Mouse (Mus musculus): Measurements from ENCODE around the gene Gsx2. TPM values are rescaled to one million over a fixed set of nuclear protein-coding genes. Genes with fewer than 3 reads are reported as not detected.
A peak's percentile ranks its signal among the peaks of the same experiment; 100 is the strongest.

Gene Gsx2
- polyA plus RNA-seq, 1 experiment from 2014 or later = 1.1 TPM

GRCm38 (mm10) chr5:75083591-75084392 is 8.4 kb downstream of the Gsx2 start:
- H3K4me3 ChIP-seq (ENCODE audit: low read depth, low read length) = no peak overlapping the region
- no peak overlapping the region for H3K4me2 ChIP-seq
- no peaks in the 10 kb centered on the region for H3K9me3 ChIP-seq (ENCODE audit: control insufficient read depth, low read length)
- peaks cover 14% of the 10 kb centered on the region for H3K4me1 ChIP-seq (ENCODE audit: control insufficient read depth, insufficient read depth, low read length)
- no peaks in the 10 kb centered on the region for H3K36me3 ChIP-seq (ENCODE audit: control insufficient read depth, insufficient read depth, low read length)
- ATAC-seq (ENCODE audit: low FRiP score) = no peak
- peak; percentile 93 for DNase-seq (ENCODE audit: low spot score, missing footprints)
- H3K9ac ChIP-seq (ENCODE audit: low read length) = no peak overlapping the region
- no peak overlapping the region for H3K27ac ChIP-seq (ENCODE audit: low read depth, low read length)
- WGBS = under 1% methylated on average over 27 of the region's 27 CpGs
- peaks cover 96% of the 10 kb centered on the region for H3K27me3 ChIP-seq (ENCODE audit: control insufficient read depth, insufficient read depth, low read length)

- WGBS = under 1% methylated on average over 8 of the region's 8 CpGs
- Histone ChIP-seq H3K4me2 (no peak overlapping the region), H3K36me3 (ENCODE audit: control insufficient read depth, insufficient read depth, low read length) (no peaks in the 10 kb centered on the region), H3K27me3 (ENCODE audit: control insufficient read depth, insufficient read depth, low read length) (peaks cover 94% of the 10 kb centered on the region), H3K4me3 (ENCODE audit: low read depth, low read length) (no peak overlapping the region), H3K4me1 (ENCODE audit: control insufficient read depth, insufficient read depth, low read length) (peaks cover 14% of the 10 kb centered on the region), H3K9me3 (ENCODE audit: control insufficient read depth, low read length) (no peaks in the 10 kb centered on the region), H3K9ac (ENCODE audit: low read length) (no peak overlapping the region), H3K27ac (ENCODE audit: low read depth, low read length) (no peak overlapping the region)
- ATAC-seq (ENCODE audit: low FRiP score) (no peak), DNase-seq (ENCODE audit: low spot score, missing footprints) (peak; percentile 86)
Measured at GRCm38 (mm10) chr5:75084393-75084870, 9.0 kb downstream of the Gsx2 start.

- H3K9me3 ChIP-seq (ENCODE audit: control insufficient read depth, low read length) = no peaks in the 10 kb centered on the region
- H3K36me3 ChIP-seq (ENCODE audit: control insufficient read depth, insufficient read depth, low read length) = no peaks in the 10 kb centered on the region
- H3K4me1 ChIP-seq (ENCODE audit: control insufficient read depth, insufficient read depth, low read length) = peaks cover 14% of the 10 kb centered on the region
- H3K27me3 ChIP-seq (ENCODE audit: control insufficient read depth, insufficient read depth, low read length) = peaks cover 88% of the 10 kb centered on the region
- DNase-seq (ENCODE audit: low spot score, missing footprints) (peak; percentile 92), ATAC-seq (ENCODE audit: low FRiP score) (peak; percentile 66; the same call in 1 of the 2 replicates)
- under 1% methylated on average over 25 of the region's 25 CpGs for WGBS
- peak overlapping the region; percentile 20 for H3K4me2 ChIP-seq
- no peak overlapping the region for H3K27ac ChIP-seq (ENCODE audit: low read depth, low read length)
- H3K4me3 ChIP-seq (ENCODE audit: low read depth, low read length) = 0 out of 2 replicates have a peak overlapping the region, but pooled peaks have one; percentile 3
- no peak overlapping the region for H3K9ac ChIP-seq (ENCODE audit: low read length)
Measured at GRCm38 (mm10) chr5:75084871-75085520, 9.6 kb downstream of the Gsx2 start.

GRCm38 (mm10) chr5:75085521-75085875 is 10.1 kb downstream of the Gsx2 start:
- peak; percentile 76 for ATAC-seq (ENCODE audit: low FRiP score)

GRCm38 (mm10) chr5:75085906-75086305 is 10.5 kb downstream of the Gsx2 start:
- DNase-seq (ENCODE audit: low spot score, missing footprints) = peak; percentile 69
- H3K27ac ChIP-seq (ENCODE audit: low read depth, low read length) = no peak overlapping the region

More at GRCm38 (mm10) chr5:75085521-75085875, 10.1 kb downstream of the Gsx2 start:
- Histone ChIP-seq H3K27me3 (ENCODE audit: control insufficient read depth, insufficient read depth, low read length) (peaks cover 83% of the 10 kb centered on the region), H3K4me2 (no peak overlapping the region), H3K27ac (ENCODE audit: low read depth, low read length) (no peak overlapping the region), H3K9ac (ENCODE audit: low read length) (no peak overlapping the region), H3K4me1 (ENCODE audit: control insufficient read depth, insufficient read depth, low read length) (peaks cover 14% of the 10 kb centered on the region), H3K9me3 (ENCODE audit: control insufficient read depth, low read length) (no peaks in the 10 kb centered on the region), H3K4me3 (ENCODE audit: low read depth, low read length) (no peak overlapping the region), H3K36me3 (ENCODE audit: control insufficient read depth, insufficient read depth, low read length) (no peaks in the 10 kb centered on the region)
- 1% methylated on average over 17 of the region's 17 CpGs for WGBS
- peak; percentile 86 for DNase-seq (ENCODE audit: low spot score, missing footprints)

GRCm38 (mm10) chr5:75106511-75106910 is 31.1 kb downstream of the Gsx2 start:
- H3K36me3 ChIP-seq (ENCODE audit: control insufficient read depth, insufficient read depth, low read length) = no peaks in the 10 kb centered on the region
- no peaks in the 10 kb centered on the region for H3K27me3 ChIP-seq (ENCODE audit: control insufficient read depth, insufficient read depth, low read length)
- H3K4me2 ChIP-seq = no peak overlapping the region
- H3K4me3 ChIP-seq (ENCODE audit: low read depth, low read length) = no peak overlapping the region
- DNase-seq (ENCODE audit: low spot score, missing footprints) (no peak), ATAC-seq (ENCODE audit: low FRiP score) (no peak)
- WGBS = 68% methylated on average over 3 of the region's 3 CpGs
- H3K4me1 ChIP-seq (ENCODE audit: control insufficient read depth, insufficient read depth, low read length) = no peaks in the 10 kb centered on the region
- H3K9ac ChIP-seq (ENCODE audit: low read length) = no peak overlapping the region
- H3K9me3 ChIP-seq (ENCODE audit: control insufficient read depth, low read length) = no peaks in the 10 kb centered on the region
- no peak overlapping the region for H3K27ac ChIP-seq (ENCODE audit: low read depth, low read length)

More at GRCm38 (mm10) chr5:75085906-75086305, 10.5 kb downstream of the Gsx2 start:
- Histone ChIP-seq H3K9ac (ENCODE audit: low read length) (no peak overlapping the region), H3K27me3 (ENCODE audit: control insufficient read depth, insufficient read depth, low read length) (peaks cover 79% of the 10 kb centered on the region), H3K4me3 (ENCODE audit: low read depth, low read length) (no peak overlapping the region), H3K9me3 (ENCODE audit: control insufficient read depth, low read length) (no peaks in the 10 kb centered on the region), H3K4me2 (no peak overlapping the region), H3K36me3 (ENCODE audit: control insufficient read depth, insufficient read depth, low read length) (no peaks in the 10 kb centered on the region), H3K4me1 (ENCODE audit: control insufficient read depth, insufficient read depth, low read length) (peaks cover 14% of the 10 kb centered on the region)
- 12% methylated on average over 4 of the region's 4 CpGs for WGBS
- no peak for ATAC-seq (ENCODE audit: low FRiP score)

- Histone ChIP-seq H3K27me3 (ENCODE audit: control insufficient read depth, insufficient read depth, low read length) (no peaks in the 10 kb centered on the region), H3K4me2 (no peak overlapping the region), H3K4me3 (ENCODE audit: low read depth, low read length) (no peak overlapping the region), H3K4me1 (ENCODE audit: control insufficient read depth, insufficient read depth, low read length) (no peaks in the 10 kb centered on the region), H3K9me3 (ENCODE audit: control insufficient read depth, low read length) (peaks cover 3% of the 10 kb centered on the region; the same call in 1 of the 2 replicates), H3K36me3 (ENCODE audit: control insufficient read depth, insufficient read depth, low read length) (no peaks in the 10 kb centered on the region), H3K27ac (ENCODE audit: low read depth, low read length) (no peak overlapping the region), H3K9ac (ENCODE audit: low read length) (no peak overlapping the region)
- ATAC-seq (ENCODE audit: low FRiP score) (no peak), DNase-seq (ENCODE audit: low spot score, missing footprints) (no peak)
- 69% methylated on average over 5 of the region's 5 CpGs for WGBS
Measured at GRCm38 (mm10) chr5:75109368-75109767, 34.0 kb downstream of the Gsx2 start.

- no peak overlapping the region for H3K27ac ChIP-seq (ENCODE audit: low read depth, low read length)
- no peak for DNase-seq (ENCODE audit: low spot score, missing footprints)
- WGBS = 44% methylated on average over 5 of the region's 5 CpGs
- H3K9me3 ChIP-seq (ENCODE audit: control insufficient read depth, low read length) = peaks cover 3% of the 10 kb centered on the region; the same call in 1 of the 2 replicates
- H3K4me3 ChIP-seq (ENCODE audit: low read depth, low read length) = no peak overlapping the region
- H3K27me3 ChIP-seq (ENCODE audit: control insufficient read depth, insufficient read depth, low read length) = no peaks in the 10 kb centered on the region
- H3K4me1 ChIP-seq (ENCODE audit: control insufficient read depth, insufficient read depth, low read length) = no peaks in the 10 kb centered on the region
- no peak overlapping the region for H3K4me2 ChIP-seq
- H3K36me3 ChIP-seq (ENCODE audit: control insufficient read depth, insufficient read depth, low read length) = no peaks in the 10 kb centered on the region
- ATAC-seq (ENCODE audit: low FRiP score) = no peak
- no peak overlapping the region for H3K9ac ChIP-seq (ENCODE audit: low read length)
Measured at GRCm38 (mm10) chr5:75111781-75112180, 36.4 kb downstream of the Gsx2 start.

GRCm38 (mm10) chr5:75118840-75119239 is 43.4 kb downstream of the Gsx2 start:
- Histone ChIP-seq H3K9ac (ENCODE audit: low read length) (no peak overlapping the region), H3K27ac (ENCODE audit: low read depth, low read length) (no peak overlapping the region), H3K27me3 (ENCODE audit: control insufficient read depth, insufficient read depth, low read length) (no peaks in the 10 kb centered on the region), H3K9me3 (ENCODE audit: control insufficient read depth, low read length) (no peaks in the 10 kb centered on the region), H3K4me3 (ENCODE audit: low read depth, low read length) (no peak overlapping the region), H3K36me3 (ENCODE audit: control insufficient read depth, insufficient read depth, low read length) (no peaks in the 10 kb centered on the region), H3K4me1 (ENCODE audit: control insufficient read depth, insufficient read depth, low read length) (no peaks in the 10 kb centered on the region), H3K4me2 (no peak overlapping the region)
- DNase-seq (ENCODE audit: low spot score, missing footprints) = peak; percentile 86
- 61% methylated on average over 7 of the region's 7 CpGs for WGBS
- ATAC-seq (ENCODE audit: low FRiP score) = no peak

All from midbrain, embryonic 11.5 days (tissue).